Mouse (Mus musculus) layer of hippocampus, postnatal 14 days (tissue): ENCODE measurements around the gene Vav1. TPM values are rescaled to one million over a fixed set of nuclear protein-coding genes. Genes with fewer than 3 reads are reported as not detected.
A peak's percentile ranks its signal among the peaks of the same experiment; 100 is the strongest.
"Not testable (repeated sequence)": the region's sequence is repeated elsewhere in the genome, so short reads cannot be mapped to it uniquely, and the experiment has no call there.

Source experiments
- DNase-seq, 2 experiments: peaks; one replicate each; pipeline ENCODE4 v3.0.0; 2021 to 2022; ENCODE audit warnings: low spot score in 2 of 2, mixed read lengths in 1 of 2
- total RNA-seq, 2 experiments: library from RNA; stranded (reverse); gene quantifications; 2 replicates each; pipeline ENCODE4 v1.2.3; 2021

Vav1 gene
- total RNA-seq, 2 experiments from 2014 or later = 5.0 to 5.3 TPM

DNA sequence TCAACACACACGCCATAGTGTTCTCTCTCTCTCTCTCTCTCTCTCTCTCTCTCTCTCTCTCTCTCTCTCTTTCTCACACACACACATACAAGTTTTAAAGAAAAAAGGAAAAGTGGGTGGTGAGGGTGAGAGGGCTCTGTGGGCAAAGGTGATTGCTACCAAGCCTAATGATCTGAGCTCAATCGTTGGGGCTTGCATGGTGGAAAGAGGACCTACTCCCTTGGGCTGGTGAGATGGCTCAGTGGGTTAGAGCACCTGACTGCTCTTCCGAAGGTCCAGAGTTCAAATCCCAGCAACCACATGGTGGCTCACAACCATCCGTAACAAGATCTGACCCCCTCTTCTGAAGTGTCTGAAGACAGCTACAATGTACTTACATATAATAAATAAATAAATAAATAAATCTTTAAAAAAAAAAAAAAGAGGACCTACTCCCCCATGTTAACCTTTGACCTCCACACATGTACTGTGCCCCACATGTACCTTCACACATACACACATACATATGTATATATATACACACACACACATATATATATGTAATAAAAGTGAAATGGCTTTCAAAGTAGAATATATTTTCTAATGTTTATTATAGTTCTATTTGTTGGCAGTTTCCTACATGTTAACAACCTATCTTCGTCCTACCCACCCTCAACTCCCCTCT is 1.2 kb upstream of the Vav1 start:
- DNase-seq = not testable (repeated sequence)

DNA sequence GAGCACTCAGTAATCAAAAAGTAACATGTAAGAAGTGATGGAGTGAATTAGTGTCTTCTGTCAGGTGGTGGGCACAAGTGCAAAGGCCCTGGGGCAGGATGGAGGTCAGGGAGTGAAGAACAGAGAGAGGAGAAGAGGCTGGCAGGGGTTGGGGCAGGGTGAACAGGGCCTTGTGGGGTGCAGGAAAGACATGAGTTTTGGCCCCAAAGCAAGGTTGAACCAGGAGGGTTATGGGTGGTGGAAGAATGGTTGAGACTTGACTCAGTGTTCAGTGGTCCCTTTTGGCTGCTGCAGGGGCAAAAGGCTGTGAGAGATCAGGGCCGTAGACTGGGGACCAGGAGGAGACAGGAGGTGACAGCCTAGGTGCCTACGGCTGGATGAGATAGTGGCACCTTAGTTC is 363 bp upstream of the Vav1 start:
- no peak for DNase-seq

DNA sequence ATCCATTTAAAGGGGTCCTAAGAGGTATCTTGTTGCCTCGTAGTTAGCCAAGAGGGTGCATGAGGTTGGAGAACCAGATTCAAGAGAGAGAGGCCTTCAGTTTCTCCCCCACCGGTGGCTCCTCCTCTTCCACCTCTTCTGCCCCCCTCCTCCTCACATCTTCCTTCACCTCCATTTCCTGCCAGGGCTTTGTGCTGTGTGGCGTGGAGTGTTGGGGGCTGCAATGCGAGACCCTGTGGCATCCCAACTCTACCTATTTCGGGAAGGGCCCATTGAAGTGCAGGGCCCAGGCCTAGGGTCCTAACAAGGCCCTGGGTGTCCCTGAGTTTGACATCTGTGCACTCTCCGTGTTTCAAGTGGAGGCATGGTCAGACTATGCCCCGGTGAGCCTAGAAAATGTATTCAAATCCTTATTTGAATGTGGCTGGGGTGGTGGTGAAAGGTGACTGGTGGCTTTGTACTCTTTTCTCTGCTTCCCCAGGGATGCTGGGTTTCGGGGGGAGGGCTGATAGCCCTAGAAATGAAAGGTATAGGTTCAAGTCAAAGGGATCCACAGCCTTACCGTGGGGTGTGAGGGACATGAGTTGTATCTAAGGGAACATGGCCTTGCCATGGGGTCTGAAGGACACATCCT is 808 bp downstream of the Vav1 start:
- DNase-seq = no peak

DNA sequence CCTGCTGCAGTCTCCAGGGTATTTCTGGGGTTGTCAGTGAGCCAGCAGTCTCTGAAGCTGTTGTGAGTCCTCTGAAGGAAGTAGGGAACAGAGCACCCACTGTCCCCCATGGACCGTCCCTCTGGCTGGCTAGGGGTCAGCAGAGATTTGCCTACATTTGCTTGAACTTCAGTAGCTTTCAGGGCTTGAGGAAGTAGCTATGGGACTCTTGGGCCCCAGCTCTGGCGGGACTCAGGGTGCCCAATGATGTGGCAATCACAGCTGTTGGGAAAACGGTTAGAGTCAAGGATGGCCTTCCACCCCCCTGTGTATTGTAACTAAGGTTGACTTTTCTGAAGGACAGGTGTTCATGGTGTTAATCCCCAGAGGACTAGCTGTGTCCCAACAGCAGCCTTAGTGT is 1.5 kb downstream of the Vav1 start:
- no peak for DNase-seq

DNA sequence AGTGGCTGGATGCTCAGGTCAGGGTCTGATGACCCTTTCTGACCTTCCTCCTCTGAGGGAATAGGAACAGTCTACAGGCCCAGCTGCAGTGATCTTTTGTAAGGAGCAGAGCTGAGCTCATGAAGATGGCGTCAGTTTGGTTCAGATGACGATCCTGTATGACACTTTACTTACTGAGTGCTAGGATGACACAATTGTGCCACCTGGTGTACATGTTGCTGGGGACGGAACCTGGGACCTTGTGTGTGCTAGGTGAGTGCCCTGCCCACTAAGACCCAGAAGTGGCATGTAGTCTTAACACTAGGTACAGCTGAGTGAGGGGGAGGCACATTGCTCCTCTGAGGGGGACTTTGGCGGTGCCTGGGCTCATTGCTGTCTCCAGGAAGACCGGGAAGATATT is 5.0 kb downstream of the Vav1 start:
- no peak for DNase-seq

DNA sequence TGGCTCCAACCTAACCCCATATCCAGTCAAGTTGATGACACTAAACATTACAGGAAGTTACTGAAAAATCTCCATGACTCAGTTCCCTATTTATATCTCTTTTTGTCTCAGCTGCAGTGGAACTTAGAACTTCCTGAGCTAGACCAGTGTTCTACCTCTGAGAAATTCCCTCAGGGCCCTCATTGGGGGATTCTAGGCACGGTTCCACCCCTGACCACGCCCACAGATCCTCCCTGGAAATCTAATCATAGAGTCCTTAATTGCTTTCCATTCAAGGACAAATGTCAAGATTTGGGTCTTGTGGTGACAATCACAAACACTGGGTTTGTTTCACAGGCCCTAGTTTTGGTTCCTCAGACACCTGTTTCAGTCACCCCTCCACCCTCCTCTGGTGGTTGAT is 6.2 kb downstream of the Vav1 start:
- DNase-seq = no peak

DNA sequence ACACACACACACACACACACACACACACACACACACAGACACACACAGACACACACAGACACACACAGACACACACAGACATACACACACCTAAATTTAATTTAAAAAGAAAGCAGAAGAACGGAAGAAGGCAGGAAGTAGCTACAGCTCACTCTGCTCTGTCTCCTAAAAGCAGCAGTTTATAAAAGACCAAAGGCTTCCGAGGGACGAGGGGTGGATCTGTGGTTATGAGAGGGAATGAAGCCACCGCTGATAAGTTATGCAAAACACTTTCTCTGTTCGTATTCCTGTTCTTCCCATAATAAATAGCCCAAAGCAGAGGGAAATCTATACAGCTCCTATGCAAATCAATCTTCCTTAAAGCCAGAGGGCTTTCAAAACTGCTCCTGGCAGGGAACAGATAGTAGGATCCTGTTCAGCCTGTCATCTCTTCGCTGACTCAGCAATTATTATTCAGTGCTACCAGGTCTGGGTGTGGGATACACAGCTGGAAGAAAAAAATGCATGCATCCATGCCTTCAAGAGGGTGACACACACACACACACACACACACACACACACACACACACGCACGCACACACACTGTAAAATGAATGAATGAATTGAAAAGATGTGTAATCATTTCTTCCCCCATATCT is 7.9 kb downstream of the Vav1 start:
- no peak for DNase-seq

DNA sequence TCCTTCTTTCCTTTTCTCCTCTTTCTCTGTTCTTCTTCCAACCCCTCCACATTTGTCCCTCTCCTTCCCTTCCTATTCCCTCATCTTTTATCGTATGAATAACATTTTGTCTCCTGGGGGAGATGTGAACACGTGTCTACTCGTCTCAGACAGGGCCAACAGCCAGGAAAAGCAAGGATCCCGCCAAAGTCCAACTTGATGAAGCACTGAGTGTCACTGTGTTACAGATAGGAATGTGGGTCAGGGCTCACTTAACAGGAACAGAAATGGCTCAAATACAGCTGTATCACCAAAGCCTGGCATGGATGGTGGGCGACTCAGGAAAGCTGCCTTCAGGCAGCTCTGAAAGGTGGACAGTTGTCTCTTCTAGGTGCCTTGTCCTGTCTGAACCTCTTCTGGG is 10.4 kb downstream of the Vav1 start:
- DNase-seq = no peak

DNA sequence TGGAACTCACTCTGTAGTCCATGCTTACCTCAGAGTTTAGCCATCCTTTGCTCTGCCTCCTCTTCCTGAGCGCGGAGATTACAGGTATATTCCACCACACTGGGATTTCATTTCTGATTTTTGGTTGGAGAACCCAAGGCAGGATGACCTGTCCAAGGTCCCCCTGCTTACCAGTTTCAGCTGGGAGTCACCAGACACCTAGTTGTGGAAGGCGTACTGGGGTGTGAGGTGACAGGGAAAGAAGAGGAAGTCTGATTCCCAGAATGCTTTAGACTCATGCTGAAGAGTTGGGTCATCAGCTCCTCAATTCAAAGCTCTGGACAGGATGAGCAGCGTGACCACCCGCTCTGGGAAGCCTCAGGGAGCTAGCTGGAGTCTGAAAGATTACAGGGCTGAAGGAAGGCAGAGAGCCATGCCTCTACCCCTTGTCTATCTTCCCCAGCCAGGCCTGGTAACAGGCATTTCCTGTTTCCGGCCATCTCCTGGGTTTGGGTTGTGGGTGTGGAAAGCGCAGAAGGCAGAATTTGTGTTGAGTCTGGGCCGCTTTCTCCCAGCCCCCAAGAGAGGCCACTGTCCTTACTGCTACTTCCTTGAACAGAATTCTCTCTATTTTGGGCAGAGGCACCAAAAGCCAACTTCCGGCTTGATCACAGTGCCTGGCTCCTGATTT is 11.2 kb downstream of the Vav1 start:
- DNase-seq = peak in 1 of 2 experiments; percentile 26

DNA sequence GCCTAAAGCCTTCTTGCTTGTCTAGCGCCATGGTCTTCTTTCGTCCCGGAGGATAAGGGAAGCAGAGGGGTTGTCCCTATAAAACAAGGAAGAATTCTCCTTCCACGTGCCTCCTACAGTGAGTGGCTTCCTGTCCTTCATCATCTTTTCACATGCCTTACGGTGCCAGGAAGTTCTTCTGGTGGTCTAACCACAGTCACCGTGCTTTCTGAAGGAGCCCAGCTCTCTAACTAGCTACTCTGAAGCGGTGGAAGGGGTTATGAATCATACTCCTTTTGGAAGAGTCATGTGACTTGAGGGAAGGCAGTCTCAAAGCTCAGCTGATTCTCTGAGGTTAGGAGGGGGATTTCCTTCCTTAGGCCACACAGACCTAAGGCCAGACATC is 11.8 kb downstream of the Vav1 start:
- DNase-seq = no peak

DNA sequence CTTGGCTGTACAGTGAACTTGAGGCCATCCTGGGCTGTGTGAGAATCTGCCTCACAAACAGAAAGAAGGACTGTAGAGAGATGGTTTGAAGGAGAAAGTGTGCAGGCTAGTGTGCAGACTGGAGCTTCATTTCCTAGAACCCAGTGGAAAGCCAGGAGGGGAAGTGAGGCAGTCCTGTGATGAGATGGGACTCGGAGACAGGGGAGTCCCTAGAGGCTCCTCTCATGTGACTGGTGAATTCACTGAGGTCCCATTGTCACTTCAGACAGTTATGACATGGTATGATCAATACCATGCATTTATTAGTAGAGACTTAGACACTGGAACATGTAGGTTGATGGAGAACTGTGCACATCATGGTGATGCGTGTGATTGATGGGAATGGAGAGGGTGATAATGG is 13.4 kb downstream of the Vav1 start:
- DNase-seq = no peak

DNA sequence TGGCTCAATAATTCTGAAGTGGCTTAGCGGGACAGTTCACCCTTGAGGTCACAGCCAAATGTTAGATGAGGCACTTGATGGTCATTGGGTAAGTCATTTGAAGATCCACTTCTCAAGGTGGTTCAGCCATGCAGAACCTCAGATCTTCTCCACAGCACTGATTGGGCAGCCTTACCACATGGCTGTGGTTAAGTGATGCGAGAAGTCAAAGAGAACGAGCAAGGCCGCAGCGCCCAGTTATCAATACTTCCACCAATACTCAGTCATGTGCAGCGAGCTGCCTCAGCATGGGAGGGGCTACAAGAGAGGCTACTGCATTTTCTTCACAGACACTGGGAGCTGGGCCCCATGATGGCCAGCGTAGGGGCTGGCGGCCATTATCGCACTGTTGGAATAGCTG is 14.1 kb downstream of the Vav1 start:
- DNase-seq = no peak

DNA sequence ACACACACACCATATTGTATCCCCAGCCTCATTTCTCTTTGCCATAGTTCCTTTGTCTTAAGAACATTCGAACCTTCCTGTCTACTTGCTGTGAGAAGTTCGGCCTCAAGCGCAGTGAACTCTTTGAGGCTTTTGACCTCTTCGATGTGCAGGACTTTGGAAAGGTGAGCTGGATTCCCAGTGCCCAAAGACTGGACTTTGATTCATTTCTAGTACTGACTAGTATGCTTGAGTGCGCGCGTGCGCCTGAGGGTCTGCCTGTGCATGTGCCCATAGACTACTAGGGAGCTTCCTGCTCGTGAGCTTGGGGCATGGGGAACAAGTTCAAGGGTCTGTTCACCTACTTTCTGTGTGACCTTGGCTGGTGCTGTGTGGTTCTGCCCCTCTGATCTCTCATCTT is 17.0 kb downstream of the Vav1 start:
- DNase-seq = no peak

DNA sequence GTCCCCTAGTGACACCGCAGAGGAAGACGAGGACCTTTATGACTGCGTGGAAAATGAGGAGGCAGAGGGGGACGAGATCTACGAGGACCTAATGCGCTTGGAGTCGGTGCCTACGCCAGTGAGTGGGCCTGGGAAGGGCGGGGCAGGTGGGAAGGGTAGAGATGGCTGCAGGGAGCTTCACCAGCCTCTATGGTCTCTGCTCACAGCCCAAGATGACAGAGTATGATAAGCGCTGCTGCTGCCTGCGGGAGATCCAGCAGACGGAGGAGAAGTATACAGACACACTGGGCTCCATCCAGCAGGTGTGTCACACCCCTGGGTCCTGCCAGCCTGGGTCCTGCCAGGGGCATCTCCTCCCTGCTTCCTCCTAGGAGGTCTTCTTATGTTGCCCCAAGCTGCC is 18.1 kb downstream of the Vav1 start:
- no peak for DNase-seq

DNA sequence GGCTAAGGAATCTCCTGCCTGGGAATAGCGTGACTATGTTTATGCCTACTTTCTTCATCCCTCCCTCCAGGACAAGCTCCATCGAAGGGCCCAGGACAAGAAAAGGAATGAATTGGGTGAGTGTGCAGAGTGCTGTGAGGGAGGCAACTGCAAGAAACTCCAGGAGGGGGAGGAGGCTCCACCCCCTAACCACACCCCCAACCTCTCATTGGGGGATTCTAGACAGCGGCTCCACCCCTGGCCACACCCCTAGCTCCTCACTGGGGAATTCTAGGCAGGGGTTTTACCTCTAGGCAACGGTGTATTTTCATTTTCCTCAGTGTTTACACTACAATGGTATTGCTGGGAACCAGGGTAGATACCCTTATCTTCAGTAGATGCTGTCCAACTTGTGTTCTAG is 26.7 kb downstream of the Vav1 start:
- DNase-seq = no peak

DNA sequence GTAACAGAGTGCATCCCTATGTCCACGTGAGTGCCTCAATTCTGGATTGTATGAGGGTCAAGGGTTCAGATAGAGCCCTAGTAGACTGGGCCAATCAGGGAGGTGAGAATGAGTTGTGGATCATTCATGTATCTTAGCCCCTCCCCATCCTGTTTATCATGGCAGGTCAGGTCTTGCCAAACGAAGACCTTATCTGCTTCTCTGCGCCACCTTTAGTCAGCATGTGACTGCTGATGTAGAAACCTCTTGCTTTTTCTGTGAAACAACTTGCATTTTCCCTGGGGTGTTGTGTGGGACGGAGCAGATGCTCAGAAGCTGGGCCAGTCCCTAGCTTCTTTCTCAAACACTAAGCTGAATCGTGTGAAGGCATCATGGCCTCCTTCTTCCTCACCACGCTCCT is 28.2 kb downstream of the Vav1 start:
- DNase-seq = no peak

DNA sequence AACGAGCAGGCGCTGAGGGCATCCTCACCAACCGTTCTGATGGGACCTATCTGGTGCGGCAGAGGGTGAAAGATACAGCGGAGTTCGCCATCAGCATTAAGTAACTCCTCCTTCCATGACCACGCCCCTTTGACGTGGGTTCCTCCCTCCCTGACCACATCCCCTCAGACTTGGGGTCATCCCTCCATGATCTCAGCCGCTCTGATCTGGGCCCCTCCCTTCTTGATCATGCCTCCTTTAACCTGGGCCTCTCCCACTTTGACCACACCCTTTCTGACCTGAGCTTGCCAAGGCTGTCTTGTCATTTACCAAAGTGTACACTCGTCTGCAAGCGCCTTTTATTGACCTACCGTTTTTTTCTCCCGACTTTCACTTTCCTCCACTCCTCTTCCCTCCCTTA is 32.9 kb downstream of the Vav1 start:
- no peak for DNase-seq

DNA sequence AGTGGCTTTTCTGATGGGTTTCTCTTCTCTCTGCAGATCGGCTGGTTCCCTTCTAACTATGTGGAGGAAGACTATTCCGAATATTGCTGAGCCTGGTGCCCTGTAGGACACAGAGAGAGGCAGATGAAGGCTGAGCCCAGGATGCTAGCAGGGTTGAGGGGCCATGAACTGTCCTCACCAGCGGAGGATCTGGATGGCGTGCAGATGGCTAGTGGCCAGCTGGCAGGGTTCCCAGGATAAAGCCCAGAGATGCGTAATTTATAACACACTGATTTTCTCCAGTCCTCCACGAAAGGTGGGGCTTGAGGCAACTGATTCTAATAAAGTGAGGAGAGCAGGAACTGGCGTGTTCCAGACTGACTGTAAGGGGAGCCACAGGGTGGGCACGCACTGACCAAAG is 48.7 kb downstream of the Vav1 start:
- no peak for DNase-seq

DNA sequence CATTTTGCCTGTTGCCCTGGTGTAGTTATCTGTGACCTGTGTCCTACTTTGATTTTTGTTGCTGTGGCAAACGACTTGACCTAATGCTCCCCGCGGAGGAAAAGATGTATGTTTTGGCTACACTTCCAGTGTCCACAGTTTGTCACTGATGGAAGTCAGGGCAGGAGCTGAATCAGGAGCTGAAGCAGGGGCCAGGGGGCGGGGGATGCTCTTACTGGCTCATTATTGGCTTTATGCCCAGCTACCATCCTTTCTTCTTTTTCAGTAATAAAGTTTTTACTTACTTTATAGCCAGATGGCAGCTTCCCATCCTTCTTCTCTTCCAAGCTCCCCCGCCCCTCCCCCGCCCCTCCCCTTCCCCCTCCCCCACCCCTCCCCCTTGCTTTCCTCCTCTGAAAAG is 50.0 kb downstream of the Vav1 start:
- DNase-seq = no peak

DNA sequence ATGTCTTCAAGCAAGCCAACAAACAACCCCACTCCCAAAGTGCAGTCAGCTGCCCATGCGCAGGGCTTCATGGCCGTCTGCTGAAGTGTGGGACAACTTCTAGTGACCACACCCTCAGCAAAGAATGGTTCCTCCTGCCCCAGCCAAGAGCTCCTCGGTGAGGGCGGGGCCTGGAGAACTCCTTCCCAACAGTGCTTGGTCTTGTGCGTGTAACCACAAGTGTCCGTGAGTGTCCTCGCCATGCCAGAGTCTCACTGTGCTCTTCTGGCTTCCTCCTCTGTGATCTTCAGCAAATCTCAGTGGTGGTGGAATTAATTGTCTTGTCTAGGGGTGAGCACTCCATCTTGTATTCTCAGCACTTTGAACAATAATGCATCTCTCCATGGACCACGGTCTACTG is 52.1 kb downstream of the Vav1 start:
- no peak for DNase-seq

DNA sequence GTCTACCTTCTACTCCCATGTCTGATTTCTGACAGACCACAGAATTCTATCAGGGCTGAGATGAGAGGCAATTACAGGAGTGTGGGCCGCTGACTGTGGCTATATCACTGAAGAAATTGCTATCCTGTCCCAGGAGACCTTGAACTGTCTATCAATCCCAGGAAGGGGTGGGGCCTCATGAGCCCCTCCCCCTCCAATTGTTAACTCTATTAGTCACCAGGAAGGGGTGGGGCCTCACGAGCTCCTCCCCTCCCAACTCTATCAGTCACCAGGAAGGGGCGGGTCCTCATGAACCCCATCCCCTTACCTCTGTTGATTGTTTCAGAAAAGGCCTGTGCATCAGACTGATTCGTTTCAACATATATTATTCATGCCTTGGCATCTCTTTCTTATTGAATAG is 53.3 kb downstream of the Vav1 start:
- no peak for DNase-seq

DNA sequence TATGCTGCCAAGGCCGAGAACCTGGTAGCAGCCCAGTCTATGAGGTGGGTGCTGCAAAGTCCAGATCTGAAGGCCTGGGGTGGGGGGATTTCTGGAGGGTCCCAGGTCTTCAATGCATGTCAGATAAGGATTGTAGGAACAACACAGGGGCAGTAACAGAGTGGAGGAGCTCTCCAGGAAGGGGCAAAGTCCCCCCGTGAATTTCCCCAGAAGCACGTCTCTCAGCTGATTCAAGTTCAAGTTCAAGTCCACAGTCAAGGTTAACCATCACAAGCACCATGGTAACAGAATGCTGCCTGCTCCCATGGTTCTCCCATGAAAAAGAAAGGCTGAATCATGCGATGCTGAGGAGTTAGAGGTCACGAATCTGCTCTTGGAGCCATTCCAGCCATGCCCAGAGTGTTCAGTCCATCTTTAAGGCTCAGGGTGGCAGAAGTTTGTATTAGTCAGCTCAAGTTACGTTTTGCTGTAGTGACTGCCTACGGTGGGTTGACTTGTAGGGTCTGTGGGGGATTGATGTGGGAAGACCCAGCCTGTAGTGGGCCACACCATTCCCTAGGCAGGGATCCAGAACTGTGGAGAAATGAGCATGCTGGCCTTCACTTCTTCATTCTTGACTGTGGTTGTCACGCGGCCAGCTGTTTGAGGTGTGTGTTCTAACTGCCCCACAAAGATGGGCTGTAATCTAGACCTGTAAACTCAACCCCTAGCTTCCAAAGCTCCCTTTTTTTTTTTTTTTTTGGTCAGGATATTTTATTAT is 55.3 kb downstream of the Vav1 start:
- DNase-seq = no peak
